Mouse (Mus musculus): ENCODE results near the gene Gstp3.

Gene Gstp3

DNA sequence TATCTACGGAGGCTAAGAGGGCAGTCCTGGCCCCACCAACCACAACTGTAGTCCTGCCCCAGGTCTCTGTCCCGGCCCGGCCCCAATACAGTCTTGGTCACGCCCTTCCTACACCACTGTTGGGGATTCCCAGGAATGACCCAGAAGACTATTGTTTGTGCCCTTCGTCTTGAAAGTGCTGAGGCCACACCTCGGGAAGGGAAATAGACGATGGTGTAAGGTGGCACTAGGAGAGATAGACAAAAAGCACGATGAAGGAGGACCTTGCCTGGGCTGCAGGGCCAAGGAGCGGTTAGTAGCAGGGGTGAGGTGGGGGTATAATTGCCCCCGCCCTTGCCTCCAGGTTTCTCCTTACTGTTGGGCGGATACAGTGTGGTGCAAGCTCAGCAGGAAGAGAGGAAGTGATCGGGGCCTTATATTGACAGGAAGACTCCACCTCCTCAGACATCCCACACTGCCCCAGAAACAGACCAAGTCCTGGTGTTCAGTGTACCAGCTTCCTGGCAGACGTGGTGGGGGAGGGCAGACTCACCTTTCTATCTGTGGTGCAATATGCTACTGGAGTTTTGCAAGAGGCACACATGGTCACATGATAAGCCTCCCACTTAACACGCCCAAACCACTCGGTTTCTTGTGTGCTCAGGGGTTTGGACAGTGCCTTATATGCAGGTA lies at the start of gene Gstp3:
Gene Gstp3 (minus strand): TSS at position 501 of the 672 bp plus-strand sequence.
- peak in 1 of 2 experiments; percentile 42 for DNase-seq (ENCODE audit: inconsistent age in 2 of 2, low spot score in 1 of 2)

DNA sequence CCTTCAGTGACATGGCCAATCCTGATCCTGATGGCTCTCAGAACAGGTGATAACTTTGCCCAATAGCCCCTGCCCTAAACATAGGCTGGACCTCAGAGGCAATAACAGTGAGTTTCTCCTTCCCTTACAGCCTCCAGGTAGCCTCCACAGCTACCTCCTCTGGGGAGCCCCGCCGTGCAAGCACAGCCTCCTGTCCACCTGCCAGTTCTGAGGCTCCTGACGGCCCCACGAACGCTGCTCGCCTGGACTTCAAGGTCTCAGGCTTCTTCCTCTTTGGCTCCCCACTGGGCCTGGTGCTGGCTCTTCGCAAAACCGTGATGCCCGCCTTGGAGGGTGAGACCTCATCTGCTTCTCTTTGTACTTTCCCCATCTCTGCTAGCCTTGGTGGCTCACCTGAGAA lies 49.2 kb upstream of the Gstp3 start:
- no peak for DNase-seq (ENCODE audit: inconsistent age in 2 of 2, low spot score in 1 of 2)

DNA sequence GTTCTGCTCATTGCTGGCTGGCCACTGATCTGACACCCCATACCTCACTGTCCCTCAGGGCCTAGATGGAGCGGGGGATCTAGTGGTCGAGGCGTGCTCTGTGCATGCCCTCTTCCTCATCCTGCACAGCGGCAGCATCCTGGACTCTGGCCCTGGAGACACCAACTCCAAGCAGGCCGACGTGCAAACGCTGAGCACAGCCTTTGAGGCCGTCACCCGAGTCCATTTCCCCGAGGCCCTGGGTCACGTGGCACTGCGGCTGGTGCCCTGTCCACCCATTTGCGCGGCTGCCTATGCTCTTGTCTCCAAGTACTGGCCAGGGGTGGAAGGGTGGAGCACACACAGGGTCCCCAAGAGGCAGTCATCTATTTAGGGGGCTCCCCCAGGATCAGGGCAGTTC lies 47.3 kb upstream of the Gstp3 start:
- DNase-seq (ENCODE audit: inconsistent age in 2 of 2, low spot score in 1 of 2): no peak

GRCm38 (mm10) chr19:4104675-4105194 lies 45.4 kb upstream of the Gstp3 start:
- DNase-seq (ENCODE audit: inconsistent age in 2 of 2, low spot score in 1 of 2): no peak

- DNase-seq (ENCODE audit: inconsistent age in 2 of 2, low spot score in 1 of 2): no peak
Observed at GRCm38 (mm10) chr19:4103792-4104191, 44.4 kb upstream of the Gstp3 start.

GRCm38 (mm10) chr19:4103294-4103693 lies 43.9 kb upstream of the Gstp3 start:
- no peak for DNase-seq (ENCODE audit: inconsistent age in 2 of 2, low spot score in 1 of 2)

DNA sequence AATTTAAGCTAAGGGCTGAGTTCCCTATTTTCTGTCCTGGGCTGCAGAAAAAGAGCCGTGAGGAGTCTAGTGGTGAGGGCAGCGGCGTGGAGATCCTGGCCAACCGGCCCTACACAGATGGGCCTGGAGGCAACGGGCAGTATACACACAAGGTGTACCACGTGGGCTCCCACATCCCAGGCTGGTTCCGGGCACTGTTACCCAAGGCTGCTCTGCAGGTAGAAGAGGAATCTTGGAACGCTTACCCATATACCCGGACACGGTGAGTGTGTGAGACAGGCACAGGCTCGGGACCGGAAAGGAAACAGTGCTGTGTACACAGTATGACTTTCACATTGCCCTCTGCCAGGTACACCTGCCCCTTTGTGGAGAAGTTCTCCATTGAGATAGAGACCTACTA lies 43.3 kb upstream of the Gstp3 start:
- DNase-seq (ENCODE audit: inconsistent age in 2 of 2, low spot score in 1 of 2): no peak

- DNase-seq (ENCODE audit: inconsistent age in 2 of 2, low spot score in 1 of 2): no peak
Observed at GRCm38 (mm10) chr19:4102049-4102448, 42.7 kb upstream of the Gstp3 start.

DNA sequence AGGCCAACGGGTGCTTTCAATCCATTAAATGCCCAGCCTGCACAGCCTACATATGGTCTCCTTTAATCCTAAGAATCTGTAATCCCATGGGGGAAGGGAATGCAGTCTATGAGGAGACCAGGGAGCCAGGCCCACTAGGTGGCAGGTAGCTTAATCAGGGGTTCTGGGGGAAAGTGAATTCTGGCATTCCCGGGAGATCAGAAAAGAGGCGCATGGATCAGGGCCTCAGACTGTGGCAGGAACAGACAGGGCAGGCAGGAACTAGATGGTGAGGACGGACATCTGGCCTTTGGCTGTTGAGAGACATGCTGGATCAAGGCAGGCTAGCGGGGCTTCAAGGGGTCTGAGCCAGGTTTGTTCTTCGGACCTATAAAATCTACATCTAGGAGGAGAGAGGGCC lies 42.1 kb upstream of the Gstp3 start:
- DNase-seq (ENCODE audit: inconsistent age in 2 of 2, low spot score in 1 of 2): no peak

DNA sequence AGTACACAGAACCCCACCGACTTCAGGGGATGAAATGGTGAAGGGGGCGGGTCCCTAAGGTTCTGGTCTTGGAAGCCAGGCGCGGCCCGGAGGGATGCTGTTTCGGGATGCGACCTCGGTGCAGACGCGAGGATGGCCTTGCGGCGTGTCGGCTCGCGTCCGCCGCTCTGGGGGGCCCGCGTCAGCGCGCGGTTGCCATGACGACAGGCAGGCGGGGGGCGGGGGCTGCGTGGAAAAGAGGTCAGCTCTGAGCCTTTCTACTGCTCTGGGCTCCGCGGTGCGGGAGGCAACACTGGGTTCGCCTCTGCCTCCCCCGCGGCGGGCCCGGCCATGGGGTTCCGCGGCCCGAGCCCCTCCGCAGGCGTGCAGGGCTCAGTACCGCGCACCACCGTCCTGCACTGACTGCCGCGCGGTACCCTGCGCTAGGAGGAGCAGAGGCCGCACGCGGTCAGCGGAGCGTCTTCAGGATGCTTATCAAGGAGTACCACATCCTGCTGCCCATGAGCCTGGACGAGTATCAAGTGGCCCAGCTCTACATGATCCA lies 41.4 kb upstream of the Gstp3 start:
- peak; percentile 80 to 88 for DNase-seq (ENCODE audit: inconsistent age in 2 of 2, low spot score in 1 of 2)

DNA sequence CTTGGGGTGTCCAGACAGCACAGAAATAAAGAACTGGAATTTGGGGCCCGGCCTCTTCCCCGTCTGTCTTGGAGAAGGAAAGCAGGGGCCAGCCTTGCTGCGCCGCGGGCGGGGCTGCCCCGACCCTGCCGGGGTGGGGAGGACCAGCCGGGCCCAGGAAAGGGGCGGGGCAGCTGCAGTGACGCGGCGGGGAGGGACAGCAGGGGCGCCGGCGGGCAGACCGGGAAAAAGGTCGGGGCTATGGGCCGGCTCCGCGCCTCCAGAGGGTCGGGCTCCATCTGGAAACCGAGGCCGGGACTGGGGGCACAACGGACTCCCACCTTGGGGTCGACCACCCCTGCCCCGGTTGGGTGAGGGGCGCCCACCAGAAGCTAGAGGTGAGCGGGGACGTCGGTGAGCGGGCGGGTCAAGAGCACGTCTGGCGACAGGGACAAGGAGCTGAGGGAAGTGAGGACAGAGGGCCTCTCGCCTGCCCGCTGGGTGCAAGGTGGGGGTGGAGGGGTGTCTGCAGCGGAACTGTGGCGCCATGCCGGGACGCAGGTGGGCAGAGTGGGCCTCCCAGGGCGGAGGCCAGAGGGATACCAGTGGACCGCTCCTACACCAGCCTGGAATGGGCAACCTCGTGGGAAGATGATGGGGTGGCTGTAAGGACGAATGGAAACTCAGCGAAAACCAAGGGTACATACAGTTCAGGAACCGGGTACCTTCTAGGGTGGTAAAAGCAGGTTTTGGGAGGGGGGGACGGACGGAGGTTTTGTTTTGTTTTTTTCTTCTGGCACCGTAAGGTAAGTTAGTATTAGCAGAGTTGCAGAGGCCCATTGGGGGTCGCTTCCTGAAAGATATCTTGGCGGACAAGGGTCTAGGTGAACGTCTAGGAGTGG lies 40.7 kb upstream of the Gstp3 start, which contains the start of gene Pitpnm1:
Gene Pitpnm1 (plus strand): TSS at position 162 of the 881 bp plus-strand sequence.
- peak; percentile 89 to 95 for DNase-seq (ENCODE audit: inconsistent age in 2 of 2, low spot score in 1 of 2)

GRCm38 (mm10) chr19:4099056-4099455 lies 39.7 kb upstream of the Gstp3 start:
- DNase-seq (ENCODE audit: inconsistent age in 2 of 2, low spot score in 1 of 2): peak; percentile 93 to 98

DNA sequence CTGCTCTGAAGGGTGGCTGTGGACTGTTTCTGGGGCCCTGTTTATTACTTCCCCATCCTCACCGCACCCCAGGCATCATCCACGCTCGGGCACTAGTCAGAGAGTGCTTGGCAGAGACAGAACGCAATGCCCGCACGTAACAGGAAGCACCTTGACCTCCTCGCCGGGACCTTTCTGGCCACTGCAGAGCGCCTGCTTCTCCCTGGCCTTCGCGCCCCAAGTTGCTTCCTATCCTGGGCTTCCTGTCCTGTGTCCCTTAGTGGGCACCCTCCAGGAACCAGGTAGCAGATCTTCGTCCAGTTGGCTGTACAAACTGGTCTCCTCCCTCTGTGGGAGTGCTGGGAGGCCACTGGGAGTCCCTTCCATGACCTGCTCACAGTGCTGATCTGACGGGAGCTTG lies 39.1 kb upstream of the Gstp3 start:
- peak; percentile 73 to 84 for DNase-seq (ENCODE audit: inconsistent age in 2 of 2, low spot score in 1 of 2)

- no peak for DNase-seq (ENCODE audit: inconsistent age in 2 of 2, low spot score in 1 of 2)
Observed at GRCm38 (mm10) chr19:4097441-4097825, 38.1 kb upstream of the Gstp3 start.

- peak; percentile 100 for DNase-seq (ENCODE audit: inconsistent age in 2 of 2, low spot score in 1 of 2)
Observed at GRCm38 (mm10) chr19:4096642-4097440, 37.5 kb upstream of the Gstp3 start, which contains the start of gene Cdk2ap2. Gene Cdk2ap2, plus strand, starts transcription at chr19:4097182.

DNA sequence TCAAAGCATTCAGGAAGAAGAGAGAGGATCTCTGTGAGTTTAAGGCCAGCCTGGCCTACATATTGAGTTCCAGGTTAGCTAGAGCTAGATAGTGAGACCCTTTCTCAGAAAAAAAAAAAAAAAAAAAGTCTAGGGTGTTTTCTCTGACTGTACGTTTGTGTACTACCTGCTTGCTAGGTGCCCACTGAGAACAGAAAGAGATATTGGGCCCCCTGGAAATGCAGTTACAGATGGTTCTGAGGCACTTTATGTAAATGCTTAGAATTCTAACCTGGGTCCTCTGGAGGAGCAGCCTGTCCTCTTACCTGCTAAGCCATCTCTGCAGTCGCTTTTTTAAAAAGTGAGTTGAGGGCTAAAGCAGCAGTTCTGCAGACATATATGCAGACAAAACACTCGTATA lies 36.4 kb upstream of the Gstp3 start:
- DNase-seq (ENCODE audit: inconsistent age in 2 of 2, low spot score in 1 of 2): no peak

DNA sequence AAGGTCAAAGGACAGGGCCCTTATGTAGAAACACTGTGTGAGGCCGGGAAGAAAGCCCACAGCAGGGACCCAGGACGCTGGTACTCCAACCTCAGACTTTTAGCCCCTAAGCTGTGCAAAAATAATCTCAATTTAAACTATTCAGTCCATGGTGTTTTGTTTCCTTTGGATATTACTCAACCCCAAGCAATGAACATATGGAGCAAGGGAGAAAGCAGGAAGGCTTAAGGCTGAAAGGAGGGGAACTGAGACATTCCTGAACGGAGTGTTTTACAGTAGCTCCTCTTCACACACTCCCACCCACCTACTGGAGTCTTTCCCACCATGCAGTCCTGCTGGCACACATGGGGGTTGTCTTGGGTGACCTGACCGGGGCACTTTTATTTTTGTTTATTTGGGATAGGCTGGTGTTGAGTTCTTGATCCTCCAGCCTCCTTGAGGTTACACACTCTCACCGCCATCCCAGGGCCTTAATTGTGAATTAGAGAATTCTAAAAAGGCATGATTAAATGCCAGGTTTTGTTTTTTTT lies 35.5 kb upstream of the Gstp3 start:
- DNase-seq (ENCODE audit: inconsistent age in 2 of 2, low spot score in 1 of 2): no peak

- no peak for DNase-seq (ENCODE audit: inconsistent age in 2 of 2, low spot score in 1 of 2)
Observed at GRCm38 (mm10) chr19:4094348-4094747, 35.0 kb upstream of the Gstp3 start.

DNA sequence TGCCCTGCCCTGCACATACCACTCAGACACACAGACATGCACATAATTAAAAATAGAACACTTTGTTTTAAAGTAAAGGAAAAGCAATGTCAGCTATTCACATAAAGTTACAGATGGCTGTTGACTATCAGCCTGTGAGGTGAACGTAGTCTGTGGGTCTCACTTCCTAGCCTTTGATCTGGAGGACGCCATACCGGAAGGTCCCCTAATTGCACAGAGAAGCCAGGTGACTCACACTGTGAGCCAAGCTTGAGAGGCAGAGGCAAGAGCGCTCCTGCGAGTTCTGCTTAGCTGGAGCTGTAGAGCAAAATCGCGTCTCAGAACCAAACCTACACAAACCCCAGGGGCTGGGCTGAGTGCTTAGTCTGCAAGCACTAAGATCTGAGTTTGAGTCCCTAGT lies 34.4 kb upstream of the Gstp3 start:
- DNase-seq (ENCODE audit: inconsistent age in 2 of 2, low spot score in 1 of 2): no peak

- no peak for DNase-seq (ENCODE audit: inconsistent age in 2 of 2, low spot score in 1 of 2)
Observed at GRCm38 (mm10) chr19:4092750-4093149, 33.4 kb upstream of the Gstp3 start.

DNA sequence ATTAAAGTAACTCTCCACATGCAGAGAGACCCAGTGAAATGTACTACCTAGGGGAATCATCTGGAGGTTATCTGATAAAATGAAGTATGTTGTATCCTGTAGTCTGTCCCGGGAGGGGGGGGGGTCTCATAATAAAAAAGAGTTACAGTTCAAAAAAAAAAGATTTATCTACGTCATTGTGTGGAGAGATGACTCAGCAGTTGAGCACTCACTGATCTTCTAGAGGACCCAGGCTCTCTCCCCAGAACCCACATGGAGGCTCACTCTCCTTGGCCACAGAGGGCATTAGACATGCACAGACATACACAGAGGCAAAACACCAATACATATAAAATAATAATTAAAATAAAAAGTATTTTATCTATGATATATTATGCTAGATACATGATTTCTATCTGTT lies 32.0 kb upstream of the Gstp3 start:
- no peak for DNase-seq (ENCODE audit: inconsistent age in 2 of 2, low spot score in 1 of 2)
